Mouse (Mus musculus) B cell, adult 2 months (primary cell): ENCODE data around the gene Ramp1.

ENCODE experiments used
- DNase-seq, 2 experiments: peaks; one replicate each; pipeline ENCODE4 v3.0.0; 2022

Gene Ramp1

GRCm38 (mm10) chr1:91241249-91241648 lies 61.6 kb downstream of the Ramp1 start:
- no peak for DNase-seq

DNA sequence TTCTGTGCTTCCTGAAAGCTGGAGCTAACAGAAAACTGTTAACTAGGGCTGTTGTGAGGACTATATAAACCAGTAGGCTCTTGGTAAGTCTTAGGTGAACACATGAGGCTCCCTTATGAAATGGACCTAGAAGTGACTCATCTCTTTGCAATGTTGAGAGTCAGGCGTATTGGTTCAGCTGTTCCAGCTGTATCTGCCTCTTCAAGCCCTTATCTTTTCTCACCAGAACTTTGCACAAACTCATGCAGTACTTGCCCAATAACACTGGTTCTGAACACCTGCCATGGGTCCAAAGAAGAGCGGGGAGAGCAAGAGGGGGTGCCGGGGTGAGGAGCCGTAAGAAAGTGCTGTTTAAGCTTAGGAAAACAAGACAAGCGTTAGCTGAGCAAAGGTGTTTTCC lies 68.6 kb downstream of the Ramp1 start:
- DNase-seq: no peak

GRCm38 (mm10) chr1:91248970-91249369 lies 69.3 kb downstream of the Ramp1 start:
- no peak for DNase-seq

DNA sequence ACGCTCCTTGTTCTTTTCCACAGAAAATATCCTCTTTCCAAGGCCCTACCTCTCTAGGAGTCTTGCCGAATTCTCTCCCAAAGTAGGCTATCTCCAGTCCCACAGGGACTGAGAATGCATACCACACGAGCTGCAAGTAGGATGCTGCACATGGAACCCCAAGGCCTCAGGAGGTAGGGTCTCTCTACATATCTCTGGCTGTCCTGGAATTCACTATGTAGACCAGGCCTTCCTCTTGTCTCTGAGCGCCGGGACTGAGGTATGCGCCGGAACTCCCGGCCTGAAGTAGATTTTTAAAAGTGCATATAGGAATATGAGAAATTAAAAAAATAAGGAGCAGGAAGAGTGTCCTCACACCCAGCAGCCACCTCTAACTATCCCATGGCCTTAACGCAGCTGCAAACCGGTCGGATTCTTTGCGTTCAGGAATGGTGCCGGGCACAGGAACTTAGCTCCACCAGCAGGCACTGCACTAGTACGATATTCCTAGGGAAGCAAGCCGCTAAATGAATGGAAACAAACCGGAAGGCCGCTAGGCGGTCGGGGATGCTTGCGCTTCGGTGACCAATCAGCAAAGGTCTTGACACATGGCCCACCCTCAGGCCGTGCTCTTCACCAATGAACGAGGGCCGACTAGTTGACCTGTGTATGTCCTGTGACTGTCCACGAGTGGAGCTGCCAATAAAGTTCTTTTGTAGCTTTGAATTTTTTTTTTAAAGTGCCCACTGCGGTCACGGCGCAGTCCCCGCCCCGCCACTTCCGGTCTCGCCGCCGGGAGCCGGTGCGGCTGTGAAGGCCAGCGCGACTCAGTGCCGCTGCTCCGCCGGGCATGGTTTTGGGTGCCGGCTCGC lies 70.2 kb downstream of the Ramp1 start, which contains the start of gene Ube2f:
TSS of gene Ube2f (plus strand) at position 741 of the 851 bp plus-strand sequence.
- peak; percentile 87 to 90 for DNase-seq

- DNase-seq: peak; percentile 32 to 38
Measured at GRCm38 (mm10) chr1:91250415-91251147, 71.0 kb downstream of the Ramp1 start.

GRCm38 (mm10) chr1:91251148-91251650 lies 71.6 kb downstream of the Ramp1 start:
- DNase-seq: peak in 1 of 2 experiments; percentile 16

- DNase-seq: peak; percentile 48
Measured at GRCm38 (mm10) chr1:91251927-91252326, 72.3 kb downstream of the Ramp1 start.

DNA sequence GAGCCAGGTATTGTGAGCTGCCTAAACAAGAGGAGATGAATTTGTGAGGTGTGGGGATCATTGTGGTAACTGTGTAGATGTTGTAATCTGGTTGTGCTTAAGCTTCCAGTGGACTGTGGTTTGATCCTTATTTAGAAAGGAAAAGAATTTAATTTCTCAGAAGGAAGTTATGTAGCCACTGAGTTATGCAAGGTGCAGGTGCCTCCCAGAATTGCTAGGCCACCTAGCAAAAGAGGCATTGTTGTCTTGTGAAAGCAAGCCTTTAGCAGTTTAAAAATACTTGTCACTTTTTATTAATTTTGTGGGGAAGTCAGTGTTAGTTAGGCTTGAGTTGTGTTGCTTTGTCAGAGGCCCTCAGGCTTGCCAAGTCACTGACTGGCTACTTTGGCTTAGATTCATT lies 78.3 kb downstream of the Ramp1 start:
- DNase-seq: no peak

DNA sequence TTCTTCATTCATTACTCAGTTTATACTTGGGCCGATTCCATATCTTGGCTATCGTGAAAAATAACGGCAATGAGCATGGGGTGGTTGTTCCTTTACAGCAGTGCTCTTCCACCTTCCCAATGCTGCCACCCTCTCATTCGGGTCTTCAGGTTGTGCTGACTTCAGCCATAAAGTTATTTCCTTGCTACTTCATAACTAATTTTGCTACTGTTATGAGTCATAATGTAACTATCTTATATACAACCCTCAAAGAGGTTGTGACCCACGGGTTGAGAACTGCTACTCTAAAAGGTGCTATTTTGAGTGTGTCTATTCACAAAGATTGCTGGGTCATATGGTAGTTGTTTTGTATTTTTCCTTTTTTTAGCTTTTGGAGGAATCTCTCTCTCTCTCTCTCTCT lies 80.2 kb downstream of the Ramp1 start:
- no peak for DNase-seq

DNA sequence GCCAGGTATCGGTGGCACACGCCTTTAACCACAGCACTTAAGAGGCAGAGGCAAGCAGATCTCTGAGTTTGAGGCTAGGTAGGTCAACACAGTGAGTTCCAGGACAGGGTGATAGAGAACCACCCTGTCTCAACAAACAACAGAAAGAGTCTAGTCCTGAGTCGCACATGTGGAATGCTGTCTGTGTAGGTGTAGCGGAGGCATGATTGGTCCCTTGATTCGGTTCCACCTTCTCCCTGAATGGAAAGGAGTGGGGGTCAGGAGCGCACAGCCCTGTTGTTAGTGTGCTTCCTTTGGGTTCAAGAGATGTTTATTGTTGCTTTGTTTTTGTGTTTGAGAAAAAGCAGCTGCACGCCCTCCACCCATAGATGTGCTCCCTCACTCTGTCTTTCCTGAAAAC lies 82.9 kb downstream of the Ramp1 start:
- no peak for DNase-seq

- DNase-seq: no peak
Measured at GRCm38 (mm10) chr1:91272260-91272659, 92.6 kb downstream of the Ramp1 start.
